Mouse (Mus musculus) brown adipose tissue, adult 24 weeks (tissue): ENCODE results near the gene Gmeb1. TPM values are rescaled to one million over a fixed set of nuclear protein-coding genes. Genes with fewer than 3 reads are reported as not detected.

ENCODE experiments used
- H3K27ac ChIP-seq: fragments of 200-500 bp; replicated peaks from 2 replicates; pipeline ENCODE4 v1.5.1; 2012; ENCODE audit warnings: low read depth, mild to moderate bottlenecking, low read length
- H3K4me1 ChIP-seq: fragments of 200-500 bp; 2 replicates; pipeline ENCODE4 v1.6.1; 2012; ENCODE audit warnings: low read length, mixed read lengths; ENCODE audit not compliant: control insufficient read depth, insufficient read depth, insufficient read length
- H3K4me3 ChIP-seq: fragments of 200-500 bp; 2 replicates; pipeline ENCODE4 v1.5.1; 2012; ENCODE audit warnings: low read depth, mild to moderate bottlenecking, low read length, moderate library complexity; ENCODE audit not compliant: insufficient read depth
- polyA plus RNA-seq: library from polyadenylated mRNA; stranded (reverse); fragments of >200 nt; gene quantifications from 2 replicates; pipeline ENCODE4 v1.2.4, GENCODE M21; 2012; ENCODE audit not compliant: missing spikeins, insufficient read depth, insufficient read length

Gmeb1 gene
- polyA plus RNA-seq, 1 experiment: 2.1 TPM

- peaks cover 1% of the 10 kb centered on the region; the same call in 1 of the 2 replicates for H3K4me1 ChIP-seq
- no peak overlapping the region for H3K27ac ChIP-seq
- H3K4me3 ChIP-seq: no peak overlapping the region
Observed at GRCm38 (mm10) chr4:132214847-132215246, 46.6 kb downstream of the Gmeb1 start.

GRCm38 (mm10) chr4:132211953-132212734 lies 49.3 kb downstream of the Gmeb1 start, which contains the start of gene Ythdf2:
Gene Ythdf2, minus strand, starts transcription at chr4:132212303.
- Histone ChIP-seq H3K27ac (peak within 1 kb of the TSS; percentile 93), H3K4me1 (peaks cover 2% of the 10 kb centered on the region; the same call in 1 of the 2 replicates), H3K4me3 (peak within 1 kb of the TSS; percentile 99)

- peaks cover 2% of the 10 kb centered on the region; the same call in 1 of the 2 replicates for H3K4me1 ChIP-seq
- H3K4me3 ChIP-seq: peak overlapping the region; percentile 99
- peak overlapping the region; percentile 93 for H3K27ac ChIP-seq
Observed at GRCm38 (mm10) chr4:132211091-132211942, 50.1 kb downstream of the Gmeb1 start.

DNA sequence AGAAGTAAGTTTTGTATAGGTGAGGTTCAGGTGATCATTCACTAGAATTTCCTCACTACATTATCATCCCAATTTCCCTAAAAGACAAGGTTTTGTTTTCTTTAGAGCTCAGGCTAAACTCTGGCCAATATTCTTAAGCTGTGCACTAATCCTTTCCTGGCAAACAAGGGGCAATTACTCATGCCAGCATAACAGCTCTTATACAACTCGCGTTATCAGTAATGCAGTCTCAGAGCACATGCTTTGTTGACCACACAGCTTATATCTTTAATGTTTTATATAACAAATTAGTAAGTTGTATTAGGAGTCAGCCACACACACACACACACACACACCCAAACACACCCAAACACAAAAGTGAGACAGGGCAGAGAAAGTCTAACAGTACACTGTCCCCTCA lies 51.1 kb downstream of the Gmeb1 start:
- peak overlapping the region; percentile 99 for H3K4me3 ChIP-seq
- H3K27ac ChIP-seq: no peak overlapping the region
- H3K4me1 ChIP-seq: peaks cover 2% of the 10 kb centered on the region; the same call in 1 of the 2 replicates

DNA sequence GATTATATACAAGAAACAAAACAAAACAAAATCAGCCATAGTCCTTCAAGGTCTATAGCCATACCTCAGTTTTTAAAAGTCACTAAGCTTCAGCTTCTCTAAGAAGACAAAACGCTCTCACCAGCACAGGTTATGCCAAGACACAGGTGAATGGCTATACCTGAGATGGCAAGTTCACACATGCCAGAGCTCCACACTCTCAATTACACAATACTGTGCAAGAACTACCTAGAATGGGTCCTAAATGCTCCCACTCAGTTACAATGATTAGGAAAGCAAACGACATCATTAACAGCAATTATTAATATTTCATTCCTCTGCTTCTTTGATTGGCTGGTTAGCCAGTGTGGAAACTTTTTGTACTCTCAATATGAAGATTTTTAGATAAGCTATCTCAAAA lies 52.1 kb downstream of the Gmeb1 start:
- no peak overlapping the region for H3K4me3 ChIP-seq
- H3K27ac ChIP-seq: no peak overlapping the region
- peaks cover 2% of the 10 kb centered on the region; the same call in 1 of the 2 replicates for H3K4me1 ChIP-seq

DNA sequence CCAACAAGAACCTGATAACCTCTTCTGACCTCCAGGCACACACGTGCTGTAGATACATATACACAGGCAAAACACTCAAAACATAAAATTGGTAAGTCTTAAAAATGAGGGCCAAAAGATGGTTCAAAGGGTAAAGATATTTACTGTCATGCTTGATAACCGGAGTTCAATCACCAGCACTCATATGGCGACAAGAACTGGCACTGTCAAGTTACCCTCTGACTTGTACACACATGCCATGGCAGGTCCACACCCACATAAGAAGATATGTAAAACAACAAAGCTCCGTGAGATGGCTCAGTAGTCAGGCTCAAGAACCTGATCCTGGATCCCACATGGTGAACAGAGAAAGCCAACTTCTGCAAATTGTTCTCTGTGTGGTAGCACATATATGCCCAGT lies 54.1 kb downstream of the Gmeb1 start:
- peaks cover 2% of the 10 kb centered on the region for H3K4me1 ChIP-seq
- H3K27ac ChIP-seq: no peak overlapping the region
- no peak overlapping the region for H3K4me3 ChIP-seq

DNA sequence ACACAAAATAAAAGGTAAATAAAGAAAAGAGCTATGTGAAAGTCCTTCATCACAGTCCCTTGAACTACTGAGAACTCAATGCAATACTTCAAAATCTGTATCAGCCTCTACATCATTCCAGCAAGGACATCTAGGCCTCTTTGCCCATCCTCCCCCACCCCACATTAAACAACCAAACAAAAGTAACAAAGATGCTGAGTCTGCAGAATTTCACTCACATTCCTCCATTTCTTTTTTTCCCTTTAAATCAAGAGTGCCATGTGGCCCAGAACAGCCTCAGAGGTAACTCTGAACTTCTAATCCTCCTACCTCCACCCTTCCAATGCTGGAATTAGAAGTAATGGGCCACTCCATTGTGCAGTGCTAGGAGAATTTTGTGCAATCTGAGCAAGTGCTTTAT lies 62.6 kb downstream of the Gmeb1 start:
- Histone ChIP-seq H3K4me3 (no peak overlapping the region), H3K27ac (no peak overlapping the region), H3K4me1 (peaks cover 16% of the 10 kb centered on the region)

DNA sequence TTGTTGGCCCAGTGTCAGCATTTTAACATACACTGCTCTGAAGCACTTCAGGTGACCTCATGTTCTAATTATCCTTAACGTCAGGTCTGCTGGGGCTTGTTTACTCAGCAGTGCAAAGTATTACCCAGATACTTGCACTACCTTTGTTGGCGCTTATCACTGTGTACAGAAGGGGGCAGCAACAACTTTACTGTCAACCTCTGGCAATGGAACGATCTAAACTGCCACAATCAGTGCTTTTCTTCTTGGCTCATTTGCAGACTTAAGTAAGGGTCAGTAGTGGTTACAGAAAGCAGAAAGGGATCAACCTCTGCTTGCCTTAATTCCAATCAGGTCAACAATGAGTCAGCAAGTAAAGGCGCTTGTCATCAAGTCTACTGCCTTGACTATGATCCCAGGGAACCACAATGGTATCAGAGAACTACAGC lies 63.1 kb downstream of the Gmeb1 start:
- Histone ChIP-seq H3K4me3 (no peak overlapping the region), H3K4me1 (peaks cover 16% of the 10 kb centered on the region), H3K27ac (no peak overlapping the region)

GRCm38 (mm10) chr4:132194975-132195374 lies 66.4 kb downstream of the Gmeb1 start:
- H3K4me3 ChIP-seq: no peak overlapping the region
- H3K4me1 ChIP-seq: peaks cover 14% of the 10 kb centered on the region
- H3K27ac ChIP-seq: no peak overlapping the region

GRCm38 (mm10) chr4:132194373-132194772 lies 67.0 kb downstream of the Gmeb1 start:
- no peak overlapping the region for H3K27ac ChIP-seq
- no peak overlapping the region for H3K4me3 ChIP-seq
- H3K4me1 ChIP-seq: peaks cover 13% of the 10 kb centered on the region

- Histone ChIP-seq H3K4me3 (no peak overlapping the region), H3K4me1 (no peaks in the 10 kb centered on the region), H3K27ac (no peak overlapping the region)
Observed at GRCm38 (mm10) chr4:132187826-132188401, 73.5 kb downstream of the Gmeb1 start.

DNA sequence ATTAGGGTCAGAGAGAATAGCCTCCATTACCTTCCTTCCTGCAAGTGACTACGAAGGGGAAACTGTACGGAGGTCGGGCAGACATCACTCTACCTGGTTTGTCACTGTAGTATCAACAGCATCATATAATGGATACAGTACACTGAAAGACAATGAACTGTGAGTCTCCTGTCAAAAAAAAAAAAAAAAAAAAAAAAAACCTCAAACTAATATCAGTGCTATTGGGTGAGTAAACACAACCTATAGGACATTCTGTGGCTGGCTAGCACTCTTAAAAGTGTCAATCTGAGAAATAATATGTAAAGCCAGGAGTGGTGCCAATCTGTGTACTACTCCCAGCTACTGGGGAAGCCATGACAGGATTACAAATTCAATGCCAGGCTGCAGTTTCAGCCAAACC lies 78.2 kb downstream of the Gmeb1 start:
- Histone ChIP-seq H3K27ac (no peak overlapping the region), H3K4me3 (no peak overlapping the region), H3K4me1 (no peaks in the 10 kb centered on the region)

- no peak overlapping the region for H3K27ac ChIP-seq
- no peak overlapping the region for H3K4me3 ChIP-seq
- H3K4me1 ChIP-seq: no peaks in the 10 kb centered on the region
Observed at GRCm38 (mm10) chr4:132181721-132182658, 79.4 kb downstream of the Gmeb1 start.

DNA sequence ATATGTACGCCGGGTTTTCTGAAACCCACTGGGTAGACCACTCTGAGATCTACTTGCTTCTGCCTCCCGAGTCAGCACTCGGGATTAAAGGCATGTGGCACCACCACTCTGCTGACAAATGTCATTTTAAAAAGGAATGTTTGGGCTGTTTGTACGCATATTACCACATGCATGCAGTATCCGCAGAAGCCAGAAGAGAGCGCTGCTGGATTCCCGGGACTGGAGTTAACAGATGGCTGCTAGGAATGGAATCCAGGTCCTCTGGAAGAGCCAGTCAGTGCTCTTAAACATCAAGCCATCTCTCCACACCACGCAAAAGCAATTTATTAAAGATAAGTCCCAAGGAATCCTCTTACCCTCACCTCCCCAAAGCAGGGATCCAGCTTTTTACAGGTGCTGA lies 80.7 kb downstream of the Gmeb1 start:
- H3K27ac ChIP-seq: no peak overlapping the region

More for the DNA sequence above, 80.7 kb downstream of the Gmeb1 start:
- Histone ChIP-seq H3K4me3 (no peak overlapping the region), H3K4me1 (no peaks in the 10 kb centered on the region)
